Mouse (Mus musculus) monocyte, adult 2 months (primary cell): ENCODE measurements around the gene Gm49380.
A peak's percentile ranks its signal among the peaks of the same experiment; 100 is the strongest.
"Not testable (repeated sequence)": the region's sequence is repeated elsewhere in the genome, so short reads cannot be mapped to it uniquely, and the experiment has no call there.

Experiments
- DNase-seq, 2 experiments: peaks; one replicate each; pipeline ENCODE4 v3.0.0; 2022; ENCODE audit warnings: low spot score in 2 of 2, low read depth in 1 of 2

The Gm49380 gene

GRCm38 (mm10) chr9:44125546-44126428 is 12.5 kb upstream of the Gm49380 start:
- DNase-seq, result peak in 1 of 2 experiments; percentile 61

DNA sequence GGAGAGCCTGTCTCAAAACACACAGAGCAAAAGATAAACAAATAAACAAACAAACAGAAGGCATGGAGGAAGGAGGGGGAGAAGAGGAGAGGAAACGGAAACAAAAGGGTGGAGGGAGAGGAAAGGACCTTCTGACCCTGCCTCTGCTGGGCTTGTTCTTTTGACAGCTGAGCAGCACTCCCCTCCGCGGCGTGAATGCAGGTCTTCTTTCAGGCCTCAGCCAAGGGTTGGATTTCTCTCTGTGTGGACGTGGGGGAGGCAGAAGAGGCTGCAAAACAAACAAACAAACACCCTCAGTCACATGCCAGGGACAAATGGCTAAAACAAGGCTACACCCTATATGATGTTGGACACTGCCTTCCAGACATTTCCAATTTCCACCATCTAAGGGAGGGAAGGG is 11.7 kb upstream of the Gm49380 start:
- no peak for DNase-seq

DNA sequence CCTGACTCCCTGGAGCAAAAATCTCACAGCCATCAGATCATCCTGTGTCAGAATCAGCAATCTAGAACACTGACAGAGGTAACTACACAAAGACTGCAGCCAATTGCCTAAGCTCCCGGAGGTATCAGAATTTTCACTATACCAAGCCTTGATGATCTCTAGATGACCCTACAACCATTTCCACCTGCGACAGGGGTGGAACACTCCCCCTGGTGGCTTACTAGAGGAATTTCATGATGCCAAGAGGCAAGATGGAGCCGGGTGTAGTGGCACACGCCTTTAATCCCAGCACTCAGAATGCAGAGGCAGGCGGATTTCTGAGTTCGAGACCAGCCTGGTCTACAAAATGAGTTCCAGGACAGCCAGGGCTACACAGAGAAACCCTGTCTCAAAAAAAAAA is 11.0 kb upstream of the Gm49380 start:
- no peak for DNase-seq

- no peak for DNase-seq
Observed at GRCm38 (mm10) chr9:44119948-44120465, 6.7 kb upstream of the Gm49380 start.

DNA sequence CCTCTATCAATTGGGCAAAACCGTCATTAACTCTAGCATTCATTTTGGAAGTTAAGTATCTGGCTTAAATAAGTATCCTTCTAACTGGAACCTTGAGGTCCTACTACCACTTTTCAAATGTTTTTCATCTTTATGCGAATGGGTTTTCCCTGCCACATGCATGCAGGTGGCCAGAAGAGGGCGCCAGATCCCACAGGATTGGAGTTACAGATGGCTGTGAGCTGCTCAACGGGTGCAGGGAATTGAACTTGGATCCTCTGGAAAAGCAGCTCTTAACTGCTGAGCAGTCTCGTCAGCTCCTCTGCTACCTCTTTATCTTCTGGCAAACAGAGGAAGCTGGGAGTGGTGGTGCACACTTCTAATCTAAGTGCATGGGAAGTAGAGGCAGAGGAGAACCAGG is 5.7 kb upstream of the Gm49380 start:
- no peak for DNase-seq

DNA sequence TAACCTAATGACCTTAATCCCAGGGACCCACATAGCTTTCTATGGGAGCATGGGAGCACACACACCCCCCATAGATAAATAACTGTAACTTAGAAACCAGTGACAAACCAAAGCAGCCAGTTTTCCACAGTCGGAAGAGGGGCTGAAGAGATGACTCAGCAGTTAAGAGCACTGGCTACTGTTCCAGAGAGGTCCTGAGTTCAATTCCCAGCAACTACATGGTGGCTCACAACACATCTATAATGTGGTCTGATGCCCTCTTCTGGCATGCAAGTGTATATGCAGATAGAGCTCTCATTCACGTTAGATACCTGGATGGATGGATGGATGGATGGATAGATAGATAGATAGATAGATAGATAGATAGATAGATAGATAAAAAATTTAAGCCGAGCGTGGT is 2.9 kb upstream of the Gm49380 start:
- DNase-seq, result no peak

DNA sequence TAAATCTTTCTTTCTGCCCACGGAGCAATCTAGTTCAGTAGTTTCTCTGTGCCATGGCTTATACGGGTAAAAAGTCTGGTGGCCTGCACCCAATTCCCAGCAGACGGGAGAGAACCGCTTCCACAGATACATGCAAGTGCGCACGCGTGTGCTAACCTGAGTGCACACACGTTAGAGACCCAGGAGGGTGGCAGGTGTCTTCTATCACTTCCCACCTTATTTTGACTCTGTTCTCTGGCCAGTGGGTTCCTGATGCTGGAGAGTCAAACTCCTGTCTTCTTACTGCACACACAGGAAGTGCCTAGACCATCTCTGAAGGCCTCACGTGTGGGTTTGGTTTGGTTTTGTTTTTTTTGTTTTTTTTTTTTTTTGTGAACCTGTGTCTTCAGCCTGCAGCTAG is 2.3 kb upstream of the Gm49380 start:
- DNase-seq, result no peak

- no peak for DNase-seq
Observed at GRCm38 (mm10) chr9:44114453-44114852, 1.2 kb upstream of the Gm49380 start.

- DNase-seq, result not testable (repeated sequence)
Observed at GRCm38 (mm10) chr9:44111909-44112308, 1.4 kb downstream of the Gm49380 start.

DNA sequence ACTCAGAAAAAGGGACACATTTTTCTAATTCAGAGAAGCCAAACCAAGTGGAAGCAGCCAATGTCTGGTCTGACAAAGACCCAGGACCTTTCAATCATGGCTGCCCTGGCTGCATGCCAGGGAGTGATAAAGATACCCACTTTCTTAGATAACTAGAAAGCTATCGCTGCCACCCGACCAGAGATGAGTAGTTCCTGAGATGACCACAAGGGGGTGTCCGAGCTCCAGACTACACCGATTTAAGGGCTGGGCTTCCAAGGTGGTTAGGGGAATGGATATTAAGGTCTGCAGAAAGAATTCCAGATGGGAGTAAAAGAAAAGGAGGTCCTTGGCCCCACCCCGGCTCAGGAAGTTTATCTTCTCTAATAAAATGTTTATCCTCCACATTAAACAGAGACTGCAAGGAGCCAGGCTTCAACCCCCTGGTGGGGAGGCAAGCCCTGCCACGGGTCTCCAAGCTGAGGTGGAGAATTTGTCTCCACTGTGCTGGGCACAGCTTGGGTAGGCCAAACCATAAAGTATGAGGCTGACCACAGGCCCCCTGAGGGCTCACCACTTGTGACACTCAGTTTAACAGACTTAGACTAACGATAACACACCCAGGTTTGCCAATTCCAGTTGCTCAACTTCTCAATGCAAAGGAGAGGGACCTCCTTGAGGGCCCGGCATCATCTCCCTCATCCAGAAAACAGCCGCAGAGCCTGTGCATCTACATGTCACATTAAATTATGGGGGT is 3.8 kb downstream of the Gm49380 start:
- peak in 1 of 2 experiments; percentile 58 for DNase-seq

- DNase-seq, result no peak
Observed at GRCm38 (mm10) chr9:44108269-44109055, 4.8 kb downstream of the Gm49380 start.

DNA sequence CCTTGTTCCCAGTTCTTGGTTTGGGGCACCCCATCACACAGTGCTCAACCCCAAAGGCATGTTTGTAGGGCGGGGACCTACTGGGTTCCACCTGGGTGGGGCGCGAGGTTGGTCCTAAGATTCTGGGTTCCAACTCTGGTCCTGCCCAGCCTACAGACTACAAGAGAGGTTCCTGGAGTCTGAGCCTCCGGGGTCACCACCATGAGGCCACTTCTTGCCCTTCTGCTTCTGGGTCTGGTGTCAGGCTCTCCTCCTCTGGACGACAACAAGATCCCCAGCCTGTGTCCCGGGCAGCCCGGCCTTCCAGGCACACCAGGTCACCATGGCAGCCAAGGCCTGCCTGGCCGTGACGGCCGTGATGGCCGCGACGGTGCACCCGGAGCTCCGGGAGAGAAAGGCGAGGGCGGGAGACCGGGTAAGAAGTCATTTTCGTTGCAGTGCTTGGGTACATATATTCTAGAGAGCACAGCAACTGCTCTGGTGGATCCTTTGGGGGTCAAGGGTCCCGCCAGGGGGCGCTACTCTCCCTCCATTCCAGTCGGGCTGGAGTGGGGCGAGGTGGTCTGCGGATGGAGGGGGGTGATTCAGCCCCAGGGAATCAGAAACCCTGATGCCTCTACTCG is 5.6 kb downstream of the Gm49380 start:
- no peak for DNase-seq

- DNase-seq, result no peak
Observed at GRCm38 (mm10) chr9:44107110-44107509, 6.2 kb downstream of the Gm49380 start, which contains the start of gene C1qtnf5. Gene C1qtnf5 (plus strand): TSS chr9:44107245.

GRCm38 (mm10) chr9:44106596-44106995 is 6.7 kb downstream of the Gm49380 start:
- DNase-seq, result no peak

DNA sequence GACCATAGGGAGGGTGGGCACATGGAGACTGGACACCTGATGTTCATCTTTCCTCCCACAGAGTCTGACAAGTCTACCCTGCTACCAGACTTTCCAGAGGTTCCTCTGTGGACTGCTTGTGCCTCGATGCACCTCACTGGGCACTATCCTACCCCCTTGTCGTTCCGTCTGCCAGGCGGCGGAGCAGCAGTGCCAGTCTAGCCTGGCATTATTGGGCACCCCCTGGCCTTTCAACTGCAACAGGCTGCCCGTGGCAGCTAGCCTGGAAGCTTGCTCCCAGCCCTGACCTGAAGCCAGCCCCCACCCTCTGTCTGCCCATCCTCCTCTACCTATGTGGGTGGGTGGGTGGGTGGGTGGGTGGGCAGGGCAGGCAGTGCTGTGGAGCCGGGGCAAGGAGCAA is 7.1 kb downstream of the Gm49380 start:
- DNase-seq, result no peak

GRCm38 (mm10) chr9:44105781-44106180 is 7.5 kb downstream of the Gm49380 start:
- DNase-seq, result no peak

- no peak for DNase-seq
Observed at GRCm38 (mm10) chr9:44104881-44105280, 8.4 kb downstream of the Gm49380 start.

- no peak for DNase-seq
Observed at GRCm38 (mm10) chr9:44101490-44101889, 11.8 kb downstream of the Gm49380 start, which contains the start of gene Mfrp. Gene Mfrp (plus strand): TSS chr9:44101729.

DNA sequence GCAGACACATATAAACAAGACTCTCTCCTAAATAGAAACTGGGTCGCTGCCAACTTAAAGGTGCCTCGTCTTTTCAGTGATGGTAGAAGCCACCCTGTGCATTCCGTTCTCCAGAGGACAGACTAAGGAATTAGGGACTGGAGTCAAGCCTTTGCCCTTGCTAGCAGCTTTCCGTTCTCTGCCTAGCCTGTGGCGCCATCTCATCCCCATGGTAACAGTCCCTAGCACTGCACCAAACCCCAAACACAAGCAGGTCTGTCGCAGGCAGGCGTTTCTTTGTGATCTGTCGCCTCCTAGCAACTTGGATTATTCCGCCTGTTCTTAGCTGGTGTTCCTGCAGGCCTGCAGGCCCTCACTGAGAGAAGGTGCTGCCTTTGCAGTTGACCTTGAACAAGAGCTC is 16.8 kb downstream of the Gm49380 start:
- no peak for DNase-seq

GRCm38 (mm10) chr9:44095781-44096180 is 17.5 kb downstream of the Gm49380 start:
- no peak for DNase-seq

- DNase-seq, result no peak
Observed at GRCm38 (mm10) chr9:44094737-44095136, 18.6 kb downstream of the Gm49380 start.
